Comparison of ENCODE assay signal across 8 mouse cellular contexts in the genomic region with DNA sequence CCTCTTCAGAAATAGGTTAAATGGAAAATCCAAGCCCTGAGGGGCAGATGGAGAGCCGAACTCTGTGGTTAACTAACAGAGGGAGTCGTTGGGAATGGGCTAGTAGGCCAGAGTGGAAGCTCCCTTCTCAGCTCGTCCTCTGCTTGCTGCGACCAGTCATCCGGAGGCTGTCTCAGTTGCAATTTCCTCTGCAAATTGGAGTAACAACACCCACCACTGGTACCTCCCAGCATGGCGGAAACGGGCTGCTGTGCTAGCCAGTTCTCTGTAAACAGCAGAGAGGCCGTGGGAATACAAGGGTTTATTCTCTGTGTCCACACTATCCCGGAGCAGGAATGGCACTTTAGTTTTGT. TPM values are rescaled to one million over a fixed set of nuclear protein-coding genes. Genes with fewer than 3 reads are reported as not detected.
DNase-seq lines count a peak whose midpoint lies in the region; ATAC-seq and TF ChIP-seq lines count a peak whose summit lies in the region.
"Had no signal": no experiment of that assay in that cellular context is flagged by ENCODE, and none has a peak within 500 bp of the region (broad histone marks: within the 10 kb centered on the region; RNA-seq: fewer than 3 reads in every experiment).

No protein-coding gene starts in this region.

- no peaks in the 10 kb centered on the region for H3K9me3 ChIP-seq in forebrain, embryonic 13.5 days (replicated peaks)
- H3K9me3 ChIP-seq in lung, embryonic 15.5 days: no peaks in the 10 kb centered on the region

- peak overlapping the region; percentile 58 for H3K9ac ChIP-seq in forebrain, embryonic 13.5 days
- H3K9ac ChIP-seq in lung, embryonic 15.5 days: peak overlapping the region; percentile 44

- H3K4me1 ChIP-seq in bone marrow, adult 2 months (ENCODE audit: control insufficient read depth, insufficient read depth, low read length): peaks cover 18% of the 10 kb centered on the region
- peaks cover 87% of the 10 kb centered on the region for H3K4me1 ChIP-seq in forebrain, embryonic 13.5 days
- H3K4me1 ChIP-seq in lung, embryonic 15.5 days: peaks cover 87% of the 10 kb centered on the region

- peak overlapping the region; percentile 100 for H3K27ac ChIP-seq in bone marrow, adult 2 months (ENCODE audit: control insufficient read depth, insufficient read depth, low read depth, low read length, poor library complexity)
- H3K27ac ChIP-seq in forebrain, embryonic 13.5 days: peak overlapping the region; percentile 99
- H3K27ac ChIP-seq in lung, embryonic 15.5 days: peak overlapping the region; percentile 99

- H3K4me2 ChIP-seq in forebrain, embryonic 13.5 days: peak overlapping the region; percentile 72
- peak overlapping the region; percentile 51 for H3K4me2 ChIP-seq in lung, embryonic 15.5 days

- WGBS in bone marrow, adult 2 months: 7% methylated on average over 9 of the region's 9 CpGs
- 1% methylated on average over 9 of the region's 9 CpGs for WGBS in forebrain, embryonic 13.5 days
- 11% methylated on average over 9 of the region's 9 CpGs for WGBS in lung, embryonic 15.5 days

- TF ChIP-seq POLR2A in bone marrow, adult 2 months (IDR thresholded peaks at IDR 0.05; ENCODE audit: borderline replicate concordance, control insufficient read depth, low read depth, low read length): peak; percentile 54; the same call in 1 of the 2 replicates

- no peaks in the 10 kb centered on the region for H3K27me3 ChIP-seq in forebrain, embryonic 13.5 days
- no peaks in the 10 kb centered on the region for H3K27me3 ChIP-seq in lung, embryonic 15.5 days

- H3K36me3 ChIP-seq in forebrain, embryonic 13.5 days (ENCODE audit: poor library complexity, severe bottlenecking): no peaks in the 10 kb centered on the region
- H3K36me3 ChIP-seq in lung, embryonic 15.5 days: no peaks in the 10 kb centered on the region

- H3K4me3 ChIP-seq in bone marrow, adult 2 months (replicated peaks; ENCODE audit: control insufficient read depth, low read depth, low read length): peak overlapping the region; percentile 13
- H3K4me3 ChIP-seq in forebrain, embryonic 13.5 days: 0 out of 2 replicates have a peak overlapping the region, but pooled peaks have one; percentile 20
- H3K4me3 ChIP-seq in lung, embryonic 15.5 days: peak overlapping the region; percentile 7

- TF ChIP-seq CTCF in bone marrow, adult 2 months (IDR thresholded peaks at IDR 0.05; ENCODE audit: control insufficient read depth, insufficient read depth, low read length): 0 out of 2 replicates have a peak, but pooled peaks have one; percentile 1

- ATAC-seq in forebrain, embryonic 13.5 days: peak; percentile 16
- ATAC-seq in inflammation-experienced regulatory T-cells, adult 6 months: peak; percentile 16
- ATAC-seq in lung, embryonic 15.5 days (ENCODE audit: borderline replicate concordance, extremely low read depth, low FRiP score, low TSS enrichment): no peak
- ATAC-seq in activated CD4-positive, CD25-positive, alpha-beta regulatory T cell, adult 4 months: no peak

- DNase-seq in spleen, postnatal 36 days (ENCODE audit: low spot score in 2 of 2): peak; percentile 84
- no peak for DNase-seq in layer of hippocampus, postnatal 36 days

RNA-seq across cellular contexts. Expression of a gene that starts 15.2 kb away (rescaled TPM):
- polyA plus RNA-seq in bone marrow, adult 2 months (2011; ENCODE audit: insufficient read depth, insufficient read length, low replicate concordance, missing spikeins): 79.9 and 89.5 TPM in 2 replicates
- polyA plus RNA-seq in forebrain, embryonic 13.5 days (2015; fragmentation: Nextera tagmentation; extraction: Ambion mirVana): 122 and 129 TPM in 2 replicates
- 100 to 1,000 TPM; 168 to 251 (median 221) TPM for polyA plus RNA-seq in inflammation-experienced regulatory T-cells, adult 6 months (2017; shearing (Covaris generic))
- polyA plus RNA-seq in lung, embryonic 15.5 days (2015; fragmentation: Nextera tagmentation; extraction: Ambion mirVana): 111 and 115 TPM in 2 replicates
- 10 to 100 TPM; 18.7 to 18.9 TPM for total RNA-seq in layer of hippocampus, postnatal 36 days (2021)
- 100 to 1,000 TPM; 174 to 181 TPM for polyA plus RNA-seq in activated CD4-positive, CD25-positive, alpha-beta regulatory T cell, adult 4 months (2017; shearing (Covaris generic))

RNA-seq across cellular contexts. Expression of a gene that starts 26.7 kb away (rescaled TPM):
- polyA plus RNA-seq in bone marrow, adult 2 months (2011; ENCODE audit: insufficient read depth, insufficient read length, low replicate concordance, missing spikeins): 0.31 TPM in 1 of 2 replicates, not detected in the other
- 1.2 and 1.6 TPM in 2 replicates for polyA plus RNA-seq in forebrain, embryonic 13.5 days (2015; fragmentation: Nextera tagmentation; extraction: Ambion mirVana)
- polyA plus RNA-seq in inflammation-experienced regulatory T-cells, adult 6 months (2017; shearing (Covaris generic)): not detected
- polyA plus RNA-seq in lung, embryonic 15.5 days (2015; fragmentation: Nextera tagmentation; extraction: Ambion mirVana): 193 and 195 TPM in 2 replicates
- 1 to 10 TPM; 4.0 to 7.8 TPM for total RNA-seq in layer of hippocampus, postnatal 36 days (2021)
- polyA plus RNA-seq in activated CD4-positive, CD25-positive, alpha-beta regulatory T cell, adult 4 months (2017; shearing (Covaris generic)): not detected
- total RNA-seq: common myeloid progenitor, adult 5-6 weeks had no signal

RNA-seq across cellular contexts. Expression of a gene that starts 47.3 kb away (rescaled TPM):
- not detected in 2 replicates for polyA plus RNA-seq in bone marrow, adult 2 months (2011; ENCODE audit: insufficient read depth, insufficient read length, low replicate concordance, missing spikeins)
- polyA plus RNA-seq in forebrain, embryonic 13.5 days (2015; fragmentation: Nextera tagmentation; extraction: Ambion mirVana): 0.17 TPM in 1 of 2 replicates, not detected in the other
- not detected for polyA plus RNA-seq in inflammation-experienced regulatory T-cells, adult 6 months (2017; shearing (Covaris generic))
- polyA plus RNA-seq in lung, embryonic 15.5 days (2015; fragmentation: Nextera tagmentation; extraction: Ambion mirVana): 0.19 and 0.35 TPM in 2 replicates
- not detected for total RNA-seq in layer of hippocampus, postnatal 36 days (2021)
- polyA plus RNA-seq in activated CD4-positive, CD25-positive, alpha-beta regulatory T cell, adult 4 months (2017; shearing (Covaris generic)): not detected

Comparison
In these comparisons a context has a peak if more than half of its experiments do, and no peak if none do; other contexts are left out.
1. ATAC-seq: peak in forebrain, embryonic 13.5 days (single experiment) and inflammation-experienced regulatory T-cells, adult 6 months (single experiment); none in lung, embryonic 15.5 days (single experiment) and activated CD4-positive, CD25-positive, alpha-beta regulatory T cell, adult 4 months (single experiment).
2. DNase-seq: peak in spleen, postnatal 36 days (2 of 2); none in layer of hippocampus, postnatal 36 days (0 of 2).
3. RNA of a gene that starts 26.7 kb away (polyA plus RNA-seq): 193 to 195 TPM in lung, embryonic 15.5 days; 1.2 to 1.6 TPM in forebrain, embryonic 13.5 days, 0.31 TPM in bone marrow, adult 2 months, not detected in inflammation-experienced regulatory T-cells, adult 6 months and not detected in activated CD4-positive, CD25-positive, alpha-beta regulatory T cell, adult 4 months; every median in the first group is over 10 times any median in the second.
4. Peak in every context shown above with its lines, with median percentiles within 50 percentile points of each other: H3K27ac ChIP-seq and H3K4me3 ChIP-seq.